18 mouse cellular contexts compared by ENCODE assay signal in the genomic region with DNA sequence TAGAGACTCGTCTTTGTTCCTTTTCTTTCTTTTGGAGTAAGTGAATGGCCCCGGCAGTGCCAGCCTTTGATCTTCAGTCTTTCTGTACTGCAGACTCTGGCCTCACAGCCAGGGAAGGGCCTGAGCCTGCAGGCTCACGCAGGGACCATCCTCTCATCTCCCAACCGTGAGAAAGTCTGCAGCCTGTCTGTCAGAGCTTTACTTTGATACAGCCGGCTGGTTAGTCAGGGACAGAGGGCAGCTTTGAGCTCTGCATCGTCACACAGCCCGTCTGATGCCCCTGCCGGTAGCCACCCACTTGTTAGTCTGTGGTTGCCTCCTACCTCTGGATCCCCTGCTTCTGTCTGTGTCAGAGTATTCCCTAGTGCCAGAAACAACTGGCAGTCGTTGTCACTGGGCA. TPM values are rescaled to one million over a fixed set of nuclear protein-coding genes. Genes with fewer than 3 reads are reported as not detected.
DNase-seq lines count a peak whose midpoint lies in the region; ATAC-seq and TF ChIP-seq lines count a peak whose summit lies in the region.
"Had no signal": no experiment of that assay in that cellular context is flagged by ENCODE, and none has a peak within 500 bp of the region (broad histone marks: within the 10 kb centered on the region; RNA-seq: fewer than 3 reads in every experiment).

No protein-coding gene starts in this region.

- peak overlapping the region; percentile 20 for H3K9ac ChIP-seq in hindbrain, embryonic 13.5 days
- no peak overlapping the region for H3K9ac ChIP-seq in hindbrain, embryonic 16.5 days (ENCODE audit: low read depth, low read length)
- H3K9ac ChIP-seq in forebrain, embryonic 13.5 days: peak overlapping the region; percentile 17; the same call in 1 of the 2 replicates
- peak overlapping the region; percentile 2; the same call in 1 of the 2 replicates for H3K9ac ChIP-seq in midbrain, embryonic 14.5 days (replicated peaks; ENCODE audit: low read length)
- H3K9ac ChIP-seq: hindbrain, embryonic 15.5 days; liver, postnatal 0 days had no signal

- no peak overlapping the region for H3K4me2 ChIP-seq in hindbrain, embryonic 13.5 days
- no peak overlapping the region for H3K4me2 ChIP-seq in hindbrain, embryonic 16.5 days (ENCODE audit: low read length)
- no peak overlapping the region for H3K4me2 ChIP-seq in forebrain, embryonic 13.5 days
- no peak overlapping the region for H3K4me2 ChIP-seq in midbrain, embryonic 14.5 days (ENCODE audit: low read length)
- H3K4me2 ChIP-seq: hindbrain, embryonic 15.5 days had no signal

- peak; percentile 56 for DNase-seq in brain, embryonic 14.5 days (ENCODE audit: low read depth)
- peak; percentile 30 for DNase-seq in midbrain, embryonic 14.5 days
- DNase-seq in testis, postnatal 14 days (ENCODE audit: low spot score): no peak
- no peak for DNase-seq in adrenal gland, postnatal 25 days
- DNase-seq: cerebellum, adult 8-10 months; gastrocnemius, postnatal 25 days; layer of hippocampus, postnatal 36 days; liver; liver, postnatal 0 days; lung, postnatal 10 days; spleen, adult 18-20 months; thymus, postnatal 36 days had no signal

- no peaks in the 10 kb centered on the region for H3K27me3 ChIP-seq in hindbrain, embryonic 13.5 days
- H3K27me3 ChIP-seq in hindbrain, embryonic 16.5 days (replicated peaks; ENCODE audit: control insufficient read depth, insufficient read depth, low read length): no peaks in the 10 kb centered on the region
- no peaks in the 10 kb centered on the region for H3K27me3 ChIP-seq in forebrain, embryonic 13.5 days
- H3K27me3 ChIP-seq in midbrain, embryonic 14.5 days (ENCODE audit: control insufficient read depth, insufficient read depth, low read length): no peaks in the 10 kb centered on the region
- H3K27me3 ChIP-seq: hindbrain, embryonic 15.5 days had no signal

- H3K36me3 ChIP-seq in hindbrain, embryonic 13.5 days: no peaks in the 10 kb centered on the region
- no peaks in the 10 kb centered on the region for H3K36me3 ChIP-seq in hindbrain, embryonic 16.5 days (ENCODE audit: control insufficient read depth, insufficient read depth, low read length)
- no peaks in the 10 kb centered on the region for H3K36me3 ChIP-seq in forebrain, embryonic 13.5 days (ENCODE audit: poor library complexity, severe bottlenecking)
- no peaks in the 10 kb centered on the region for H3K36me3 ChIP-seq in midbrain, embryonic 14.5 days (ENCODE audit: control insufficient read depth, insufficient read depth, low read length)
- H3K36me3 ChIP-seq: hindbrain, embryonic 15.5 days had no signal

- TF ChIP-seq POLR2A in brain, embryonic 14.5 days (IDR thresholded peaks at IDR 0.05; ENCODE audit: borderline replicate concordance, extremely low read depth, insufficient read depth, insufficient read length, poor library complexity, severe bottlenecking): no peak

- H3K4me3 ChIP-seq in hindbrain, embryonic 13.5 days: no peak overlapping the region
- H3K4me3 ChIP-seq in hindbrain, embryonic 16.5 days (ENCODE audit: low read length): no peak overlapping the region
- H3K4me3 ChIP-seq in forebrain, embryonic 13.5 days: no peak overlapping the region
- H3K4me3 ChIP-seq in midbrain, embryonic 14.5 days (replicated peaks; ENCODE audit: low read depth, low read length): no peak overlapping the region
- H3K4me3 ChIP-seq: hindbrain, embryonic 15.5 days had no signal

- no peak overlapping the region for H3K27ac ChIP-seq in hindbrain, embryonic 13.5 days
- H3K27ac ChIP-seq in hindbrain, embryonic 16.5 days (ENCODE audit: low read depth, low read length): no peak overlapping the region
- H3K27ac ChIP-seq in forebrain, embryonic 13.5 days: peak overlapping the region; percentile 48; the same call in 1 of the 2 replicates
- H3K27ac ChIP-seq in midbrain, embryonic 14.5 days (replicated peaks; ENCODE audit: low read depth, low read length): peak overlapping the region; percentile 3
- H3K27ac ChIP-seq: hindbrain, embryonic 15.5 days; kidney, postnatal 0 days had no signal

- H3K4me1 ChIP-seq in hindbrain, embryonic 13.5 days (replicated peaks): peaks cover 26% of the 10 kb centered on the region
- peaks cover 7% of the 10 kb centered on the region for H3K4me1 ChIP-seq in hindbrain, embryonic 16.5 days (ENCODE audit: control insufficient read depth, insufficient read depth, low read depth, low read length)
- H3K4me1 ChIP-seq in forebrain, embryonic 13.5 days: peaks cover 17% of the 10 kb centered on the region
- peaks cover 6% of the 10 kb centered on the region for H3K4me1 ChIP-seq in midbrain, embryonic 14.5 days (ENCODE audit: control insufficient read depth, insufficient read depth, low read length)

- 7% methylated on average over 9 of the region's 9 CpGs for WGBS in hindbrain, embryonic 13.5 days
- WGBS in hindbrain, embryonic 16.5 days: 12% methylated on average over 9 of the region's 9 CpGs
- WGBS in forebrain, embryonic 13.5 days: 8% methylated on average over 9 of the region's 9 CpGs
- WGBS in midbrain, embryonic 14.5 days: 5% methylated on average over 9 of the region's 9 CpGs

- no peak for TF ChIP-seq CTCF in brain, embryonic 14.5 days (IDR thresholded peaks at IDR 0.05; ENCODE audit: borderline replicate concordance, extremely low read depth, insufficient read depth, insufficient read length)

- H3K9me3 ChIP-seq in hindbrain, embryonic 13.5 days: no peaks in the 10 kb centered on the region
- no peaks in the 10 kb centered on the region for H3K9me3 ChIP-seq in hindbrain, embryonic 16.5 days (ENCODE audit: control insufficient read depth, low read length)
- no peaks in the 10 kb centered on the region for H3K9me3 ChIP-seq in forebrain, embryonic 13.5 days (replicated peaks)
- H3K9me3 ChIP-seq in midbrain, embryonic 14.5 days (ENCODE audit: control insufficient read depth, low read length): no peaks in the 10 kb centered on the region
- H3K9me3 ChIP-seq: hindbrain, embryonic 15.5 days had no signal

- no peak for ATAC-seq in hindbrain, embryonic 13.5 days (ENCODE audit: low FRiP score)
- ATAC-seq in hindbrain, embryonic 16.5 days: no peak
- no peak for ATAC-seq in forebrain, embryonic 13.5 days
- no peak for ATAC-seq in midbrain, embryonic 14.5 days (ENCODE audit: low FRiP score, low TSS enrichment)
- ATAC-seq: intestine, postnatal 0 days; liver, postnatal 0 days had no signal

RNA-seq across cellular contexts. Expression of a gene that starts 22.5 kb away (rescaled TPM):
- polyA plus RNA-seq in hindbrain, embryonic 13.5 days (2015; fragmentation: Nextera tagmentation; extraction: Ambion mirVana): 10.0 and 12.3 TPM in 2 replicates
- polyA plus RNA-seq in hindbrain, embryonic 16.5 days (2015; fragmentation: Nextera tagmentation; extraction: Ambion mirVana): 22.8 and 23.9 TPM in 2 replicates
- polyA plus RNA-seq in brain, embryonic 14.5 days (2012; rRNA removed): 17.8 and 27.9 TPM in 2 replicates
- 14.2 and 15.0 TPM in 2 replicates for polyA plus RNA-seq in forebrain, embryonic 13.5 days (2015; fragmentation: Nextera tagmentation; extraction: Ambion mirVana)
- 11.0 and 11.2 TPM in 2 replicates for polyA plus RNA-seq in midbrain, embryonic 14.5 days (2014; fragmentation: Nextera tagmentation; extraction: Ambion mirVana)
- total RNA-seq in adrenal gland, postnatal 25 days (2021): 12.0 and 17.0 TPM in 2 replicates

RNA-seq across cellular contexts. Expression of a gene that starts 51.8 kb away (rescaled TPM):
- polyA plus RNA-seq in hindbrain, embryonic 13.5 days (2015; fragmentation: Nextera tagmentation; extraction: Ambion mirVana): 100 and 103 TPM in 2 replicates
- 112 and 114 TPM in 2 replicates for polyA plus RNA-seq in hindbrain, embryonic 16.5 days (2015; fragmentation: Nextera tagmentation; extraction: Ambion mirVana)
- 63.2 and 63.6 TPM in 2 replicates for polyA plus RNA-seq in brain, embryonic 14.5 days (2012; rRNA removed)
- 91.9 and 103 TPM in 2 replicates for polyA plus RNA-seq in forebrain, embryonic 13.5 days (2015; fragmentation: Nextera tagmentation; extraction: Ambion mirVana)
- polyA plus RNA-seq in midbrain, embryonic 14.5 days (2014; fragmentation: Nextera tagmentation; extraction: Ambion mirVana): 100 and 104 TPM in 2 replicates
- total RNA-seq in adrenal gland, postnatal 25 days (2021): 33.9 and 43.4 TPM in 2 replicates

Comparison
In these comparisons a context has a peak if more than half of its experiments do, and no peak if none do; other contexts are left out.
1. H3K27ac ChIP-seq: peak in forebrain, embryonic 13.5 days (single experiment) and midbrain, embryonic 14.5 days (single experiment); none in hindbrain, embryonic 13.5 days (single experiment) and hindbrain, embryonic 16.5 days (single experiment).
2. DNase-seq: peak in brain, embryonic 14.5 days (single experiment) and midbrain, embryonic 14.5 days (single experiment); none in testis, postnatal 14 days (single experiment) and adrenal gland, postnatal 25 days (single experiment).